Mouse (Mus musculus): Measurements from ENCODE around the gene Polr2j.

- TF ChIP-seq CTCF (IDR thresholded peaks at IDR 0.05; ENCODE audit: borderline replicate concordance, control insufficient read depth, extremely low read depth, insufficient read depth, low read length, poor library complexity) (peak; percentile 99), POLR2A (IDR thresholded peaks at IDR 0.05; ENCODE audit: control insufficient read depth, extremely low read depth, insufficient read depth, low read length, poor library complexity) (peak; percentile 79)
Observed at GRCm38 (mm10) chr5:136115891-136116783, at the start of gene Polr2j.
